Mouse (Mus musculus) thymus, adult 18-20 months (tissue): ENCODE data around the gene Dcakd.

Experiments used
- DNase-seq, 2 experiments: peaks; one replicate each; pipeline ENCODE4 v3.0.0; 2022; ENCODE audit warnings: mixed read lengths in 2 of 2

The Dcakd gene

DNA sequence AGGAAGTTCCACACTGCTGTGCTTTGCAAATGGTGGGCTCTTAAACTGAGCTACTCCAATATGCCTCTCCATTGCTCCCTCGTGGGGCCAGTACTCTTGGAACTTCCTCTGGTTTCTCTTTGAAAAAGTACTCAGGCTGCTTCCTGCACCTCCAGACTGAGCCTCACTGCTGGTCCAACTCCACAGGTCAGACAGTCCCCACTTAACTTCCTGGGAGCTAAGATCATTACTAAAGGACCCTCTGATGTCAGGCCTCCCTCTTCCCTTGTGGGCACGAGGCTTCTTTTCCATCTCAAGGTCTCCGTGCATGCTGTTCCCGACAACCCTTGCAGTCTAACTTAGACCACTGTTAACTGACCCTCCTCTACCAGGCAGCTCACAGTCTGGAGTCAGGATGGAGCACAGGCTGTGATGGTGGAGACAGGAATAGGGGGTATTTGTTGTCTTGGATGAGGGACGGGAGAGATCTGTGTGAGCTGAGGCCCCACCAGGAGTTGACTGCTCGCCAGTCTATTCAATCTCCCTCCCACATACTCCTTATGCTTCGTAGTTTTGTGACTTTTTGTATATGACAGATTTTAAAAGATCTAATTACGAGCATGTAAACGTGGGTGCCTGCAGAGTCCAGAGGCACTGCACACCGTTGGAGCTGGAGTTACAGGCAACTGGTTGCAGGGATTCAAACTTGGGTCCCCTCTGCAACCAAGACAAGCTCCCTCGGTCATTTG is 22.7 kb downstream of the Dcakd start:
- DNase-seq = no peak

DNA sequence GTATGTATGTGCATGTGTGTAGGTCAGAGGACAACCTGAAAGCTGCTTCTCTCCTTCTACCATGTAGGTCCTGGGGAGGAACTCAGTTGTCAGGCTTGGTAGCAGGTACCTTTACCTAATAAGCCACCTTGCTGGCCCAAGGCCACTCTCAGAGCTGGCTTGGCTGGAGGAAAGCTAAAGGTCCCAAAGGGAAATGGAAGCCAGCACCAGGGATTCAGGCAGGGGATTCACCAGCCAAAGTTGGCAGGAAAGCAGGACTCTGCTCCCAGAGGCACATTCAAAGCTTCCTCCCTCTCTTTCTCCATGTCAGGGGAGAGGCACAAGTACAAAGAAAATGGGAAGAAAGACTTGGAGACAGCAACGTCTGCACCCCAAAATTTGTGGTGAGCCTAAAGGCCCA is 23.3 kb downstream of the Dcakd start:
- no peak for DNase-seq

DNA sequence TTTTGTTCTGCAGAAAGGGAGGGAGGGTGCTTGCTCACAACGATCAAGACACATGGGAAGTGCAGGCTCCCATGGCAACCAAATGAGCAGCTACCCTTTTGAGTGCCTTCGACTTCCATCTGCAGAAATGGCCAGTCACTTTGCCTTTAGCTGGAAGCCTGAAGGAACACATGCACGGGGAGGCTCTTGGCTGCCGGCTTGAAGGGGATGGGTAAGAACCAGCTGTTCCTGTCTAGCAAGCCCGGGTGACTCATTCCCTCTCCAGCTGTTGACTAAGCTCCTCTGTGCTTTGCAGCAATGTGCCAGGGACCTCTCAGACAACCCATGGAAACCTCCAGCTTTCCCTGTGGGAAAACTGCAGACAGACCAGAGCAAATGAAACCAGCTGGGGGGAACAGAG is 24.9 kb downstream of the Dcakd start:
- no peak for DNase-seq

DNA sequence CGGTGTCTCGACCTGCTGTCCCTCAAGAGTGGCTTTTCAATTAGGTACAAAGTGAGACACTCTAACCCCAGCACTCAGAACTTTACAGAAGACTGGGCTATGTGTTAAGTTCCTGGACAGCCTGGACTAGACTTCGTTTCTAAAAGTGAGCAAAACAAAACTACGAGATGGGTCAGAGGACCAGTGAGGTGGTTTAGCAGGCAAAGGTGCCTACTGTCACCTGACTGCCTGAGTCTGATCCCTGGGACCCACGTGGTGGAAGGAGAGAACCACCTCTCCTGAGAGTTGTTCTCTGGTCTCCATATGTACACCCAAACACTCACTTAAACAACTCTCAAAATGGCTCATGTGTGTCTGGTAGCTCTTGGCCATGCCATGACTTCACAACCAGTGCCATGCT is 27.1 kb downstream of the Dcakd start:
- DNase-seq = no peak

DNA sequence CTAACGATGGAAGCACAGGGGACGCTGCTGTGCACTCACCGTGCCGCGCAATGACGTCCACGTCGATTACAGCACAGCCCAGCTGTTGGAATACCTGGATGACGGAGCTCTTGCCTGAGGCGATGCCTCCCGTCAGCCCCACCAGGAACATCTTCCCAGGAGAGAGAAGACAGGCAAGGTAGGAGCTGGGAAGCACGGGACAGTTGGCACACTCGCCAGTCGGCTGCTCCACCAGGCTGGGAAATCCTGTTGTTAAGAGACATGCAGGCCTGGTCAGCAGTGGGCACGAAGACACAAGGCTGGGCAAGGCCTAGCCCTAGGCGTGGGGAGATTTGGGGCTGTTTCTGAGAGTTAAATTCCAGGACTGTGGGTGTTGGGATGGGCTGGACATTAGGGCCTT is 28.0 kb downstream of the Dcakd start:
- DNase-seq = no peak

DNA sequence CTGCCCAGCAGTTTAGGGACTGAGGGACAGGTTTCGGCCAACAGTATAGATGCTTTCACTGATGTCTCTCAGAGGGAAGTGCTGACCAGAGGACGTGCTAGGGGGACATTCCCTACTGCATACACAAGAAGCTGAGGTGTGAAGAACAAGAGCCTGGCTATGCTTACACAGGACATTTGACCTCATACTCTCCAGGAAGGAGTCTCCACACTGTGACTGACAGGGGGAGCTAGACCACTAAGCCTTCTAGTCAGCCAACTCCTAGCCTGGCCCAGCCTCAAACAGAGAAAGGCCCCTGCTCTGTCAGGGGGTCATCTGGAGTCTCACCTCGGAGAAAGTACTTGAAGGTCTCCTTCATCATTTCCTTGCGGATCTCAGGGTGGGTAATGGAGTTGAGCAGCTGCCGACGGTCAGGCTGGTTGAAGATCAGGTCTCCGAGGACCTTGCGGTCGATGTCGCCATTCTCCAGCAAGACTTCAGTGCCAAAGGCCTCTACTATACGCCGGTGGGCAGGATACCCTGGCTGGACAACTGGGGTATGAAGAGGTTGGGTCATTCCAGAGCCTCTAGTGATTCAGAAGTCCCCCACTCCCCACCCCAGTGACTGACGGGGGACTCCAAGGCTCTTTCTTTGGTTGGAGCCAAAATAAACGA is 28.7 kb downstream of the Dcakd start:
- no peak for DNase-seq

DNA sequence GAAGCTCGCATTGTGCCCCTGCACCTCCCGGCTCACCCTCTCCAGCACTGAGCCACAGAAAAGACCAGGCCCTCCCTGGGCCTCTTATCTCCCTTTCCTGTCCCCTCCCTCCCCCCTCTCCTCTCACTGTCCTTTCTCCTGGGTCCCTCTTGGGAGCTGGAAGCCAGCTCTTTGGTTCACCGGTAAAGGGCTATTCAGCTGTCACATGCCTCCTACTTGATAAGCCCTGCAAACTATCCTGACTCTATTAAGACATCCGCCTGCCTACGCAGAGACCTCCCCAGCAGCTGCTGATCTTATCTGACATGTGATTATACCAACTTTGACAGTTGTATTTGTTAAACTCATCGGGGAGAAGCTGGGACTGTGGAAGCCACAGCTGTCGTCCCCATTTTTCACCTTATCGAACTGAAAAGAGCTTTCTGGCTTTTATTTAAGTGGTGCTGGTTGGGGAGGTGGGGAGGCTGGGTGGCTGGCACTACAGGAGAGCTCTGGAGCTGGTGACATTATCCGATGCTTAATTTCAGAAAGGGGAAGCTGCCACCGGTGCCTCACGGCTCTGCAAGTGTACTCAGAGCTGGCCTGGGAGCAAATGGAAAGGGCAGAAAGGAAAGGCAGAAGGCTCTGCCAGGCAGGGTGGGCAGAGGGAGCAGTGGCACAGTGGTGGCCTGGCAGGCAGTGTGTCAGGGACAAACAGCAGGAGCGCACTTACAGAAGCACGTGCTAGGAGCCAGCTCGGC is 29.4 kb downstream of the Dcakd start:
- DNase-seq = peak in 1 of 2 experiments; percentile 29

DNA sequence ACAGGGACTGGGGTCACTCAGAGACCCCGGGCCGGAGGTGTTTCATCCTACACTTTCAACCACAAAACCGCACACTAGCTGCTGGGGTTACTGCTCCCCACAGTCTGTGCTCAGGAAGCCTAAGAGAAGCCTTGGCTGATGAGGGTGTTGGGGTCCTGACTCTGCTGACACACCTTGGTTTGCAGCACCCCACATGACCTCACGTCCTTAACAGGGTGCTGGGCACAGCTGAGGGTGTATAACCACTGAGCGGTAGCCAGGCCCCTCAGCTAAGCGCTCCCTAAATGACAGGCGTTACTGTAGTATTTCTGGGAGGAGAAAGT is 29.9 kb downstream of the Dcakd start:
- no peak for DNase-seq

DNA sequence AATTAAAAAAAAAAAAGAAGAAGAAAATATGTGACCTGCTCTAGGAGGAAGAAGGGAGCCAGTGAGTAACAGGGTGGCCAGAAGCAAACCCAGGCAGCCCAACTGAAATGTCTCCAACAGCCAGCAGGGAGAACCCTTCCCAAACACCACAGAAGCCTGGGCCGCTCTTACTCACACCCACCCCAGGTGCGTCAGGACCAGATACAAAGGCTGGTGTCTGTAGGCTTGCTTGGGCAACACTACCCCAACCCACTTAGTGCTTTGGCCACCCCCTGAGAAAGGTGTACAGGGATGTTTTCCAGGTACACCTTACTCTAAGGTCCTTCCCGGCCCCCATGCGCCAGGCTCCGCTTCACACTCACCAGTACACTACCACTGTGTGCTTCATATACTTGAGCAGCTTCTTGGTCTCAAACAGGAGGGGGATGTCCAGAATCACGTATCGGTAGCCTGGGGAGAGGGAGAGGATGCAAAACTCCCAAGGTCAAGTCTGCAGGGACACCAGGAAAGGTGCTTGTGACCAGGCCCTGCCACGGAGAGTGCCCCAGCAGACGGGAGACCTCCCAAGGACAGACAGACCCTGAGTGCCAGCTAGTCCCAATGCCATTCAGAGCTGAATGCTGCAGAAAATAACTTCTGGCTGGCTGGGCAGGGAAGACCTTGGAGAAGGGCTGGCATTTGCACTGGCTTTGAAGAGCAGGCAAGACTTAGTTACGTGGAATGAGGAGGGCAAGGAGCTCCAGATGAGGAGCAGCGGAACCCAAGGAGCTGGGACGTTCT is 31.0 kb downstream of the Dcakd start:
- DNase-seq = no peak

DNA sequence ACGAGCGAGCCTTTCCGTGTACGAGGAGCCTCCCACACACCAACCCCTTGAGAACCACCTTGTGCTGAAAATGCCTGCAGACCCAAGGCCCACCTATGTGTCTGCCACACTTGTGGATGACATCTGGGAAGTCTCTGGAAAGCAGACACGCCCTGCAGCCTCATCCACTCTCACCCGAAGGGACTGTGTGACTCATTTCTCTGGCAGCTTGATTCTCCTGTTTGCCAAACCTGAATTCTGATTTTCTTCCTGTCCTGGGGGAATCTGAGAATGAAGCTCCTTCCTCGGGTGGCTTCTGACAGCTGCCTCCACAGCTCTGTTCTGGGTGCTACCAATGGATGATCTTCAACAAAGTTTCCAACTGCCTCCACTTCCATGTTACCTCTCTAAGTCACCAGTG is 31.7 kb downstream of the Dcakd start:
- DNase-seq = no peak

DNA sequence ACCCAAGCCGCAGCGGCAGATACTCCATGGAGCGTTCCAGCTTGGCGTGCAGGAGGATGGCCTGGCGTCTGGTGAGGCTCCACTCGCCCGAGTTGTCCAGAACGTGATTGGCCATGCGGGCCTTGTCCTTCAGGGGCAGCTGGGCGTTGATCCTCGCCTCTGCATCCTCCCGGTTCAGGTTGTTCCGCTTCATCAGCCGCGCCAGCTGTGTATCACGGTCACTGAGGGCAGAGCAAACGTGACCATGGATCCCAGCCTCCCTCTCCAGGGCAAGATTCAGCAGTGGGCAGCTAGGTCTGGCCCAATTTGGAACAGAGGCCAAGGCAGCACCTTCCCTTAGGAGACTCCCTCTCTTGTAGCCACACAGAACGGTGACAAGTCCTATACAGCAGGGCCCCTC is 33.2 kb downstream of the Dcakd start:
- DNase-seq = no peak

DNA sequence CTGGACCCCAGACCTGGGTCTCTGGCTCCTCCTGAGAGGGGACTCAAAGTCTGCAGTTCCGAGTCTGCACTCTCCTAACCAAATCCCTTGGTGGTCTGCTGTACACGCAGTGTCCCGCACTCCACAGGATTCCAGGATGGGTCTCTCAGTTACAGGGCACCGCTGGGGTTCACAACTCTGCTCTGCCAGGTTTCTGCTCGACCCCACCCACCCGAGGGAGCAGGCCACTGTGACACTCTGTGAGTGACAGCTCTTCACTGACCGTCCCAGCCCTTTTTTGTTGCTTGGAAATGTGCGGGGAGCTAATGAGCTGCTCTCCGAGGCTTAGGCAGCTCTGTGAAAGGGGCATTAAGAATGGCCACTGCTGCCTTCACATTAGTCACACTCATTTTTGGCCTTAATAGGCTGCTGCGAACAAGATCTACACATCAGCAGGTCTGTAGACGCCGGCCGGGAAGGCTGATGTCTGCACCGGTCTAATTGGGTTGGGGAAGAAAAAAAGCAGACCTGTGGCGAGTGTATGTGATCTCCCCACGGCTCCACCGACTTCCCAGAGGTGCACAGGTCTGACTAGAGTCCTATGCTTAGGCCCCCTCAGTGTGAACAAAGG is 34.6 kb downstream of the Dcakd start:
- DNase-seq = no peak

DNA sequence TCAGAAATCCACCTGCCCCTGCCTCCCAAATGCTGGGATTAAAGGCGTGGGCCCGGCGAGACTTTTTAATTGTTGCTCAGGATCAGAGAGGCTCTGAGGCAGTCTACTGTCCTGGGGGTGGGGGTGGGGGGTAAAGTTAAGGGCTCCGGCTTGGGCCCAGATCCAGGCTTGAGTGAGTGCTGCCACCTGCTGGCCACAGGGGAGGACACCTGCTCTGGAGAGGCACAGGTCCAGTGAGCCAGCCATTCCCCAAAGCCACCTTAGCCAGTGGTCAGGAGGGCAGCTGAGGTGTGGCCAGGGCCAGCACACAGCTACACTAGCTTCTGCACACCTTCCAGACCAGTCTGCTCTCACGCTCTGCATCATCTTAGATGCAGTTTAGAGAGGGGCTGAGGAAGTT is 35.2 kb downstream of the Dcakd start:
- peak in 1 of 2 experiments; percentile 29 for DNase-seq

DNA sequence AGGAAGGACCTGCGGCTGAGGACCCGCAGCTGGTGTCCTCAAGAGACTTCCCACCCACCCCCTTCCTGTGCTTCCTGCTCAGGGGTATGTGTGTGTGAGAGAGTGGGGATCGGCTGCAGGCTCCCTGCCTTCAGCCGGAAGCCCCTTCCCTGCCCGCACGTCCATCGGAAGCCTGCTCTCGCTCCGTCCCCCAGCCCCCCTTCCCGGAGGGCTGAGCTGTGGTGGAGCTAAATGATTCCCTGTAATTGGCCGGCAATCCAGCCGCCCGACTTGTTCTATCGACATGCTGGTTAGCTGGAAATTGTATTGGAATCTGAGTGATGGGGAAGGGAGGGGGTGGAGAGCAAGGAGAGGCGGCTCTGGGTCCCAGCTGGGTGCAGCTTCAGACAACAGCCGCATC is 36.5 kb downstream of the Dcakd start:
- DNase-seq = no peak

DNA sequence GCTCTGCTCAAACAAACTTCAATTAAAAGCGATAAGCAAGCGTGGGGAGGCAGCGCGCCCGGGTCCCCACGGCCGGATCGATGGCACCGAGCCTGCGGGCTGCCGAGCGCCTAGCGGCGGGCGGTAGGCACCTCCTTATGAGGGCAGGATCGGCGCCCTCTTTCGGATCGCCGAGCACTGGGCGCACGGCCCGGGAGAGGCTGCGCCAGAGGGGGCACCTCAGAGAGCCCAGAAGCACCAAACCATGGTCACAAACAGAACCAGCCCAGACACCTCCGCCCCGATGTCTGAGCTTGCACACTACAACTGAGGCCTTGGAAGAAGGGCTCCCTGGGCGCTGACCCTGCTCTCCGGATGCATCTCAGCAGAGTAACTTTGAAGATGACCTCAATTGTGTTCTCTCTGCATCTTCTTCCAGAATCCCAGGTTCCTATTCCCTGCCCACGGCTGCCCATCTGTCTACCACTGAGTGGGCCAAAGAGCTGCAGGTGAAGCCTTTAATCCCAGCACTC is 37.9 kb downstream of the Dcakd start:
- no peak for DNase-seq

DNA sequence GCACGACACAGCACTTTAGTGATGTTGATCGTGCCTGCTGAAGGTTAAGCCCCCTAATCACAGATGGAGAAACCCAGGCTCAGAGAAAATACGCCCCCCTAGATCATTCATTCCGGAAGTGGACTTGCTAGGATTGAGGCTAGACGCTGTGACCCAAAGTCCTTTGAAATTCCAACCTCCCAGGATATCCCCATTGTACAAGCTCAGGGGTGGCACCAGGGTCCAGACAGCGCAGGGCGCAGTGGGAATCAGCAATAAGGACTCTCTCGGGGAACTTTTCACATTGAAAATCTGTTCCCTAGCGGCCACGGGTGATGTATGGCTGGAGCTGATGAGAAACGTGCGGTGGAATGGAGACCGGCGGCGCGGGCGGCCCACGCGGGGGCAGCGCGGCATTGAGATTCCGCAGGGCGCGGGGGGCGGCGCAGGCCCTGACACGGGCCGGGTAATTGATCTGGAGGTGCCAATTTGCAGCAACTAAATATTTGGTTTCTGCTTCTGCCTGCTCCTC is 38.4 kb downstream of the Dcakd start:
- DNase-seq = no peak

DNA sequence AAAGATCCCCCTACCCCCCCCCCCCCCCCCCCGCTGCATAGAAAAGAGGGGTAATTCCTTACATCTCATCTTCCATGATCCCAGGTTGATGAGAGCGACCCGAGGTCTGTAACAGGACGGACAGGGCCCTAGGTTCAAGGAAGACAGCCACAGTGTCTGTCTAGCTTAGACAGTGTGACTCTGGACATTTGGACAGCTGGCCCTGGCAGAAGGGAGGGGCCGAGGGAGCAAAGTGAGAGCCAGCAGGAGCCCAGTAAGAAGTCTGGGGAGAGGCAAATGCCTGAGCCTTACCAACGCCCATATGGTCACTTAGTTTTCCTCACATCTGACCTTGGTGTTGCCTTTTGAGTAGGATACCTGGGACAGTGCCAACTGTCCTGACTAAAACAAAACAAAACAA is 43.0 kb downstream of the Dcakd start:
- no peak for DNase-seq

DNA sequence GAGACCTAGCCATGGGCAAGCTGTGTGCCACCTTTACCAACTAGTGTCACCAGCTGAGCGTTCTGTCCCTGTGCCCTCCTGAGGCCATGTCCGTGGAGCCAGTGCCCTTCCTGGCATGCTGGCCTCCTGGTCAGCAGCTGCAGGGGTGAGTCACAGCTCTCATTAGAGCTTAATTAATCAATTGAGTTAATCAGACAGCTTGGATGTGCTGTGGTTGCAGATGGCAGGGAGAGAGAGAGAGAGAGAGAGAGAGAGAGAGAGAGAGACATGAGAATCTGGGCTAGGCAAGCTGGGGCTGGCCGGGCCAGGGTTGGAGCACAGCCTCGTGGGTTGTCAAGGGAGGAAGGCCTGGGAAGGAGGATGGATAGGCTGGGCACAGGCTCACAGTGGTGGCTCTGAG is 43.5 kb downstream of the Dcakd start:
- DNase-seq = no peak

DNA sequence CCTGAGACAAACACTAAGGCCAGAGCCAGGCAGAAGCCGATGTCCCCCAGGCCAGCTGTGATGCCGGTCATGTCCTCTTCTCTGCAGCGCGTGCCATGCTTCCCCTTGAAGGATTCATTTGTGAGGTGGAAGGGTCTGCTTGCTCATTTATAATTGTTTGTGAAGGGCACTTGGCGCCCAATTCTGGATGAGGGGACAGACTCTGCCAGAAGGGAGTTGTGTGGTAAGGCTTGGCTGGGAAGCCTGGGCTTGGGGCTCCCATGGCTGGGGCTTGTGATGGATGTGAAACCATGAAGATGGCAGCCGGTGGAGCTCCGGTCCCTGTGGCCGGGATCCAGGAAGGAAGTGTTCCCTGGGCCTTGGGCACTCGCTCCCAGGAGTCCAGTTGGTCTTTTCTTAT is 44.0 kb downstream of the Dcakd start:
- no peak for DNase-seq

DNA sequence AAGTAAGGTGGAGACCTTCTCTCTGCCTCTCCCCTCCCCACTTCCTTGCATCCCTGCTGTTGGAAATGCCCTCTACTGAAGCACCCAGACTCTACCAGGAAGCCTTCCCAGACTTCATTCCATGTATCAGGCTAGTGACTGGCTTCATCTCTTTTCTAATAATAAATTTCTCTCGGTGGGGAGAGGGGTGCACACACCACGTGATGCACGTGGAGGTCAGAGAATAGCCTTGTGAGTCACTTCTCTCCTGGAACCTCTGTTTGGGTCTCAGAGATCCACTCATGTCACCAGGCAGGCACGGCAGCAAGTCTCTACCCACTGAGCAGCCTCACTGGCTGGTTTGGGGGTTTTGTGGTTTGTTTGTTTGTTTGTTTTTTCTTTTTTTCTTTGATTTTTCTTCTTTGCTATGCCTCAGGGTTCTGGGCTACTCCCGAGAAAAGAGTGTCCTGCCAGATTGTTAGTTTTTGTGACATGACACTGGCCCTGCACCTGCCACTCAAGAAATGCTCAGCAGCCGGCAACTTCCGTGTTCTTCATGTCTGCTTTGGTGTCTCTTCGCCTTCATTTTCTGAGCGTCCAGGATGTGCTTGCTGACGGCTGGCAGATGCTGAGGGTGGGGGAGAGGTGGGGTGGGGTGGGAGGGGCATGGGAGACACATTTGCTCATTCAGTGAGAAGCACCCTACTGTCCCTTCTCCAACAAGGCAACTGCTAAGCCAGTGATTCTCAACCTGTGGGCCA is 46.8 kb downstream of the Dcakd start:
- no peak for DNase-seq

DNA sequence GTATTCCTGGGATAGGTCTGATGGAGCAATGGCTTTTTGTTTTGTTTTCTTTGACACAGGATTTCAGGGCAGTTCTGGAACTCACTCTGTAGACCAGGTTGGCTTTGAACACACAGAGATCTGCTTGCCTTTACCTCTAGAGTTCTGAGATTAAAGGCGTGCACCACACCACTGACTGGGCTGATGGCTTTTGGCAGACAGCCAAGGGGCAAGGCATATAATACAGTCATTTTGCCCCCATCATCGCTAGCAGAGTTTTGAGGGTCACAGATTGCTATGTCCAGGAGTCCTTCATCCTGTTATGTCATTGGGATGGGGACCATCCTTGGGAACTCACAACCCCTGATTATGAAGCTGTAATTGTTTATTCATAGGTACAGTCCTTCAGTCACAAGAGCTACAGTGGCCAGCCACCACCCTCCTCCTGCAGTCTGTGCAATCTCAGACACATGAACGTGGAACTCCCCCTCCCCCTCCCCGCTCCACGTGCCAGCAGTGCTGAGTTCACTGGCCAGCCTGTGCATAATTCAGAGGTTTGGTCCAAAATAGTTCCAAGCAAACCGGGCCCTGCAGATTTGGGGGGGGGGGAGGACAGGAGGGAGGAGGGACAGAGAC is 50.0 kb downstream of the Dcakd start:
- no peak for DNase-seq
